Mouse (Mus musculus): ENCODE measurements around the gene Ergic3. TPM values are rescaled to one million over a fixed set of nuclear protein-coding genes. Genes with fewer than 3 reads are reported as not detected.

Ergic3 gene
- total RNA-seq, 2 experiments from 2014 or later = 59.7 to 61.4 TPM

DNA sequence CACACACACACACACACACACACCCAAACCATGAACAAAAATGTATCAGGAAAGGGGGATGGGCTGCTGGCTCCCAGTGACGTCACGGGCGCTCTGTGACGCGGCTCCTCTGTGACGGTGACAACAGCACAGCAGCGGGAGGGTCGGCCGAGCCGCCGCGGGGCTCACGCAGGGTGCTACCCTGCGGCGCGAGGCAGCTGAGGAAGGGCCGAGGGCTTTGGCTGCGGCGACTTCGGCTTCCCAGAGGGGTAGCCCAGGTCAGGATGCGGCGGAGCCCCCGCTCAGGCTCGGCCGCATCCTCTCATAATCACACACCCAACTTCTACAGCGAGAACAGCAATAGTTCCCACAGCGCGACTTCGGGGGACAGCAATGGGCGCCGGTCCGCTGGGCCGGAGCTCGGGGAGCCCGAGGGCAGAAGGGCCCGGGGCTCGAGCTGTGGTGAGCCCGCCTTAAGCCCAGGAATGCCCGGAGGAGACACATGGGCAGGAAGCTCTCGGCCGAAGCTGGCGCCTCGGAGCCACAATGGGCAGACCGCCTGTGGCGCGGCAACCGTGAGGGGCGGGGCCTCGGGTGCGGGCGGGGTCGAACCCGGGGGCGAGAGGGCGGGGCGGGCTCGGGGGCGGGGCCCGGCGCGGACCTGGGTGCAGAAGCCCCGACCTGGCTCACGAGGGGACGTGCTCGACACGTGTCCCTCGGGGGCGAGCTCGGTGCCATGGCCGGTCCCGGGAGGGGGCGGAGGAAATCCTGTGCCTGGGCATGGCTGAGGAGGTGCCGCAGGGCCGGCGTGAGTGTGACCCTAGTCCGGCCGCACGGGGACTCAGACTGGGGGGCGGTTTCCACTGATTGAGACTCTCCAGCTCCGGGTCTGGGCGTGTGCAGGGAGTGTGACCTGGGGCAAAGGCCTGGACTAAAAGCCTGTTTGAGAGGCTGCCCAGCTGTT lies 57.5 kb downstream of the Ergic3 start, which contains the start of gene Spag4:
Spag4 (plus strand) TSS at position 77 of the 943 bp plus-strand sequence.
- intact Hi-C loops (cut with DNase I) = no loop called here
- DNase-seq = peak; percentile 70 to 73

DNA sequence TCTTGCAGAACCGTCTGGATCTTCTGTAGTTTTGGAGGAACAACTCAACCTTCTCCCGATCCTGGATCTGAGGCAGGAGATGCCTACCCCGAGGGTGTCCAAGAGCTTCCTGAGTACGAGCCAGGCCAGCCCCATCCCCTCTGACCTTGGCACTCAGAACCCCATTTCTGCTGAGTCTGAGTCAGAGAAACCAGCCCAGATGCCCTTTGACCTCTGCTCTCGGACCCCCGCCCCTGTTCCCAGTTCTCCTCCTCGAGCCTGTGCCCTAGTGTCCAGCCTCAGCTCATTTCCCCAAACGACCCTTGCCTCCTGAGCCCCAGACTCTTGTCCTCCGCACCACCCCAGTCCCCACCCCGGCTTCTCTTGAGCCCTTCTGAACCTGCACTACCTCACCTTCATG lies 58.3 kb downstream of the Ergic3 start:
- intact Hi-C loops (cut with DNase I) = no loop called here
- DNase-seq = no peak

Other genes starting within 250 kb of the Ergic3 start
- not detected for gene Mmp24, start 232.7 kb upstream of the Ergic3 start, total RNA-seq (2021)
- gene BC029722, start 188.6 kb upstream of the Ergic3 start, total RNA-seq (2021) = 10 to 100 TPM; 26.2 to 27.7 TPM
- gene Eif6, start 181.1 kb upstream of the Ergic3 start, total RNA-seq (2021) = 10 to 100 TPM; 50.7 to 53.6 TPM
- not detected for gene Fam83c, start 173.2 kb upstream of the Ergic3 start, total RNA-seq (2021)
- gene Uqcc1, start 77.7 kb upstream of the Ergic3 start, total RNA-seq (2021) = 100 to 1,000 TPM; 235 to 283 TPM
- not detected for gene Gm15557, start 67.3 kb upstream of the Ergic3 start, total RNA-seq (2021)
- not detected for gene Gdf5, start 62.7 kb upstream of the Ergic3 start, total RNA-seq (2021)
- gene Cep250, start 51.6 kb upstream of the Ergic3 start, total RNA-seq (2021) = 1 to 10 TPM; 7.1 to 7.9 TPM
- gene 6430550D23Rik, start 68 bp upstream of the Ergic3 start, total RNA-seq (2021) = under 1 TPM; 0.16 to 0.31 TPM
- not detected for gene Fer1l4, start 44.9 kb downstream of the Ergic3 start, total RNA-seq (2021)
- 1 to 10 TPM in 1 of 2 experiments, under 1 TPM in 1; 0.87 to 1.5 TPM for gene Spag4, start 57.1 kb downstream of the Ergic3 start, total RNA-seq (2021)
- 10 to 100 TPM; 15.2 to 17.5 TPM for gene Cpne1, start 103.9 kb downstream of the Ergic3 start, total RNA-seq (2021)
- 10 to 100 TPM; 11.1 to 11.5 TPM for gene Rbm12, start 103.9 kb downstream of the Ergic3 start, total RNA-seq (2021)
- gene Gm28036, start 119.0 kb downstream of the Ergic3 start, total RNA-seq (2021) = 10 to 100 TPM in 1 of 2 experiments, 1 to 10 TPM in 1; 9.0 to 13.6 TPM
- gene Romo1, start 136.0 kb downstream of the Ergic3 start, total RNA-seq (2021) = 100 to 1,000 TPM; 345 to 377 TPM
- 10 to 100 TPM; 86.3 to 93.6 TPM for gene Nfs1, start 136.1 kb downstream of the Ergic3 start, total RNA-seq (2021)
- gene Rbm39, start 172.2 kb downstream of the Ergic3 start, total RNA-seq (2021) = 100 to 1,000 TPM; 143 to 146 TPM
- gene Phf20, start 188.4 kb downstream of the Ergic3 start, total RNA-seq (2021) = 10 to 100 TPM; 19.3 to 23.8 TPM

Data from heart, postnatal 36 days (tissue).